Mouse (Mus musculus) G1E (cell line): Measurements from ENCODE around the gene Dmkn. TPM values are rescaled to one million over a fixed set of nuclear protein-coding genes. Genes with fewer than 3 reads are reported as not detected.

Experiments
- ATAC-seq: 2 replicates; pipeline ENCODE4 v1.8.0; 2016; ENCODE audit warnings: mild to moderate bottlenecking; ENCODE audit not compliant: insufficient number of reproducible peaks, poor library complexity, low FRiP score, severe bottlenecking; ENCODE audit errors: extremely low read depth
- DNase-seq: peaks from one replicate; pipeline ENCODE4 v3.0.0; 2012; ENCODE audit warnings: low spot score
- H3K27me3 ChIP-seq: 2 replicates; pipeline ENCODE4 v1.6.1; 2012; ENCODE audit warnings: mild to moderate bottlenecking, low read length, inconsistent platforms; ENCODE audit not compliant: insufficient read depth
- H3K36me3 ChIP-seq: replicated peaks from 2 replicates; pipeline ENCODE3; 2012; ENCODE audit warnings: mild to moderate bottlenecking, inconsistent platforms
- H3K4me1 ChIP-seq: 2 replicates; pipeline ENCODE4 v1.6.1; 2012; ENCODE audit warnings: low read depth, low read length, inconsistent platforms, mixed read lengths; ENCODE audit not compliant: insufficient read depth
- H3K4me3 ChIP-seq: 2 replicates; pipeline ENCODE4 v1.5.1; 2012; ENCODE audit warnings: low read depth, mild to moderate bottlenecking, inconsistent platforms, low read length, moderate library complexity, mixed read lengths
- H3K9me3 ChIP-seq: replicated peaks from 2 replicates; pipeline ENCODE4 v1.6.1; 2012; ENCODE audit warnings: inconsistent platforms
- CTCF ChIP-seq: IDR thresholded peaks from 2 replicates; pipeline ENCODE4 v1.5.1; 2012; ENCODE audit warnings: low read depth, low read length, inconsistent platforms, mixed read lengths
- GATA1 ChIP-seq: IDR thresholded peaks from 2 replicates; pipeline ENCODE4 v1.6.1; 2012; ENCODE audit warnings: borderline replicate concordance, low read length, inconsistent platforms, mixed read lengths
- GATA2 ChIP-seq: IDR thresholded peaks from 2 replicates; pipeline ENCODE4 v1.6.1; 2012; ENCODE audit warnings: low read depth, low read length, inconsistent platforms, borderline replicate concordance
- POLR2AphosphoS5 ChIP-seq: IDR thresholded peaks from 2 replicates; pipeline ENCODE4 v1.6.1; 2012; ENCODE audit warnings: low read depth, low read length, inconsistent platforms; ENCODE audit not compliant: insufficient replicate concordance
- TAL1 ChIP-seq: conservative IDR thresholded peaks from 2 replicates; pipeline ENCODE4 v1.6.1; 2012; ENCODE audit warnings: low read depth, low read length, inconsistent platforms, mixed read lengths
- polyA plus RNA-seq: library from polyadenylated mRNA; stranded (reverse); fragments of >175 nt; gene quantifications from 2 replicates; pipeline ENCODE4 v1.2.3, GENCODE M21; 2012
- total RNA-seq, 2 experiments: library from RNA; stranded (forward) in 1 of 2; stranded (reverse) in 1 of 2; fragments of 200-1000 nt in 1 of 2; fragments of >200 nt in 1 of 2; fragmentation: Nextera tagmentation in 1 of 2; gene quantifications; 2 replicates each; pipeline ENCODE4 v1.2.3; 2014 to 2017

Dmkn gene
- total and polyA plus RNA-seq, 3 experiments: 0.44 TPM; not detected in 2

- ATAC-seq: no peak
- Histone ChIP-seq H3K4me3 (no peak overlapping the region), H3K27me3 (no peaks in the 10 kb centered on the region; the same call in 1 of the 2 replicates), H3K9me3 (no peaks in the 10 kb centered on the region), H3K4me1 (no peaks in the 10 kb centered on the region), H3K36me3 (no peaks in the 10 kb centered on the region)
- peak; percentile 22 for DNase-seq
- TF ChIP-seq GATA2 (no peak), GATA1 (no peak), CTCF (peak; percentile 58)
These were observed 18.2 kb downstream of the Dmkn start for GRCm38 (mm10) chr7:30781792-30782191.

GRCm38 (mm10) chr7:30782658-30783057, 19.1 kb downstream of the Dmkn start:
- no peak for ATAC-seq
- H3K36me3 ChIP-seq: no peaks in the 10 kb centered on the region
- H3K4me3 ChIP-seq: no peak overlapping the region
- no peak for TF ChIP-seq GATA2
- TF ChIP-seq TAL1: no peak
- no peak for TF ChIP-seq GATA1
- TF ChIP-seq POLR2AphosphoS5: no peak
- no peak for TF ChIP-seq CTCF
- no peak for DNase-seq
- H3K27me3 ChIP-seq: no peaks in the 10 kb centered on the region; the same call in 1 of the 2 replicates
- no peaks in the 10 kb centered on the region for H3K9me3 ChIP-seq
- H3K4me1 ChIP-seq: no peaks in the 10 kb centered on the region

GRCm38 (mm10) chr7:30785154-30785553, 21.6 kb downstream of the Dmkn start:
- no peak for DNase-seq

GRCm38 (mm10) chr7:30785721-30786546, 22.4 kb downstream of the Dmkn start:
- no peaks in the 10 kb centered on the region for H3K4me1 ChIP-seq
- no peaks in the 10 kb centered on the region for H3K9me3 ChIP-seq
- H3K27me3 ChIP-seq: no peaks in the 10 kb centered on the region; the same call in 1 of the 2 replicates
- no peak overlapping the region for H3K4me3 ChIP-seq
- H3K36me3 ChIP-seq: no peaks in the 10 kb centered on the region
- DNase-seq (no peak), ATAC-seq (no peak)
- no peak for TF ChIP-seq GATA2
- no peak for TF ChIP-seq TAL1
- no peak for TF ChIP-seq GATA1
- TF ChIP-seq CTCF: no peak
- TF ChIP-seq POLR2AphosphoS5: no peak

More at GRCm38 (mm10) chr7:30785154-30785553, 21.6 kb downstream of the Dmkn start:
- Histone ChIP-seq H3K36me3 (no peaks in the 10 kb centered on the region), H3K4me3 (no peak overlapping the region), H3K9me3 (no peaks in the 10 kb centered on the region), H3K4me1 (no peaks in the 10 kb centered on the region), H3K27me3 (no peaks in the 10 kb centered on the region; the same call in 1 of the 2 replicates)
- no peak for TF ChIP-seq GATA1
- ATAC-seq: no peak

- H3K4me3 ChIP-seq: no peak within 1 kb of the TSS
- H3K27me3 ChIP-seq: no peaks in the 10 kb centered on the region; the same call in 1 of the 2 replicates
- no peaks in the 10 kb centered on the region for H3K36me3 ChIP-seq
- no peak for ATAC-seq
- no peak for DNase-seq
- TF ChIP-seq CTCF: no peak
- no peak for TF ChIP-seq TAL1
- no peak for TF ChIP-seq GATA1
- no peak for TF ChIP-seq GATA2
- no peak for TF ChIP-seq POLR2AphosphoS5
- no peaks in the 10 kb centered on the region for H3K4me1 ChIP-seq
- H3K9me3 ChIP-seq: no peaks in the 10 kb centered on the region
These were observed 23.9 kb downstream of the Dmkn start, which contains the start of gene Krtdap for GRCm38 (mm10) chr7:30787377-30788022. Krtdap (plus strand) TSS chr7:30787896.

- H3K9me3 ChIP-seq: no peaks in the 10 kb centered on the region
- no peak overlapping the region for H3K4me3 ChIP-seq
- DNase-seq (no peak), ATAC-seq (no peak)
- TF ChIP-seq POLR2AphosphoS5: no peak
- no peak for TF ChIP-seq GATA1
- TF ChIP-seq CTCF: no peak
- TF ChIP-seq GATA2: no peak
- no peak for TF ChIP-seq TAL1
- no peaks in the 10 kb centered on the region for H3K27me3 ChIP-seq
- no peaks in the 10 kb centered on the region for H3K4me1 ChIP-seq
- H3K36me3 ChIP-seq: no peaks in the 10 kb centered on the region
These were observed 26.6 kb downstream of the Dmkn start for GRCm38 (mm10) chr7:30790141-30790540.
